Mouse (Mus musculus): ENCODE results near the gene Repin1. TPM values are rescaled to one million over a fixed set of nuclear protein-coding genes. Genes with fewer than 3 reads are reported as not detected.
A peak's percentile ranks its signal among the peaks of the same experiment; 100 is the strongest.

Gene Repin1
- total and polyA plus RNA-seq, 3 experiments, result 10.7 to 28.0 (median 12.8) TPM

GRCm38 (mm10) chr6:48600594-48600993 is 6.9 kb downstream of the Repin1 start:
- H3K4me2 ChIP-seq (ENCODE audit: insufficient read depth, low read depth, poor library complexity, severe bottlenecking), result no peak overlapping the region
- H3K9ac ChIP-seq (ENCODE audit: insufficient read depth, low read depth), result no peak overlapping the region
- in situ Hi-C loops (cut with MboI; ENCODE audit: low pct_ligation_motif_present, low pct_unique_long_range_greater_than_20kb, low sequenced_read_pairs), result no loop called here
- H3K27ac ChIP-seq (ENCODE audit: insufficient read depth, low read depth), result no peak overlapping the region
- peaks cover 9% of the 10 kb centered on the region; the same call in 1 of the 2 replicates for H3K79me2 ChIP-seq (replicated peaks; ENCODE audit: control insufficient read depth, extremely low read depth, insufficient read depth, poor library complexity, severe bottlenecking)
- no peaks in the 10 kb centered on the region for H3K27me3 ChIP-seq (replicated peaks)
- peaks cover 4 to 31% of the 10 kb centered on the region in 2 experiments; a peak in 3 of 4 replicates for H3K4me1 ChIP-seq (ENCODE audit: control insufficient read depth in 1 of 2, insufficient read depth in 2 of 2)
- peaks cover 27 to 50% of the 10 kb centered on the region in 2 experiments for H3K36me3 ChIP-seq (replicated peaks in 1 of 2; ENCODE audit: control insufficient read depth in 1 of 2, insufficient read depth in 1 of 2, low read length in 1 of 2)
- DNase-seq (ENCODE audit: extremely low read depth), result no peak
- dilution Hi-C loops (cut with MboI; ENCODE audit: extremely low pct_ligation_motif_present, extremely low pct_unique_long_range_greater_than_20kb, low sequenced_read_pairs), result no loop called here
- no peak for TF ChIP-seq CTCF (conservative IDR thresholded peaks at IDR 0.05 in 1 of 2, IDR thresholded peaks at IDR 0.05 in 1 of 2; ENCODE audit: low read depth in 2 of 2, low read length in 2 of 2)
- no peak for TF ChIP-seq USF1 (IDR thresholded peaks at IDR 0.05; ENCODE audit: low read depth, low read length)
- no peak for TF ChIP-seq CHD2 (IDR thresholded peaks at IDR 0.05; ENCODE audit: low read length)
- no peak for TF ChIP-seq KAT2A (IDR thresholded peaks at IDR 0.05; ENCODE audit: insufficient replicate concordance, low read length)
- no peak for TF ChIP-seq POLR2A (IDR thresholded peaks at IDR 0.05; ENCODE audit: low read depth, low read length)
- no peak for TF ChIP-seq SMC3 (IDR thresholded peaks at IDR 0.05; ENCODE audit: low read depth, low read length)
- no peak for TF ChIP-seq UBTF (IDR thresholded peaks at IDR 0.05; ENCODE audit: low read depth, low read length)
- TF ChIP-seq ZNF384 (IDR thresholded peaks at IDR 0.05; ENCODE audit: low read depth, low read length), result no peak
- TF ChIP-seq MEF2A (IDR thresholded peaks at IDR 0.05; ENCODE audit: borderline replicate concordance, low read depth, low read length), result no peak
- TF ChIP-seq E2F4 (IDR thresholded peaks at IDR 0.05; ENCODE audit: insufficient replicate concordance, low read depth, low read length), result no peak
- TF ChIP-seq MAX (IDR thresholded peaks at IDR 0.05; ENCODE audit: low read length), result no peak
- no peak for TF ChIP-seq BHLHE40 (IDR thresholded peaks at IDR 0.05; ENCODE audit: low read depth, low read length)
- H3K4me3 ChIP-seq (replicated peaks in 1 of 3; ENCODE audit: low read depth in 2 of 3, low read length in 2 of 3, poor library complexity in 1 of 3), result no peak overlapping the region
- H3K9me3 ChIP-seq (replicated peaks; ENCODE audit: low read length), result peaks cover 3% of the 10 kb centered on the region

- in situ Hi-C loops (cut with MboI; ENCODE audit: low pct_ligation_motif_present, low pct_unique_long_range_greater_than_20kb, low sequenced_read_pairs) (no loop called here), dilution Hi-C loops (cut with MboI; ENCODE audit: extremely low pct_ligation_motif_present, extremely low pct_unique_long_range_greater_than_20kb, low sequenced_read_pairs) (no loop called here)
- peaks cover 4 to 31% of the 10 kb centered on the region in 2 experiments; a peak in 3 of 4 replicates for H3K4me1 ChIP-seq (ENCODE audit: control insufficient read depth in 1 of 2, insufficient read depth in 2 of 2)
- H3K9ac ChIP-seq (ENCODE audit: insufficient read depth, low read depth), result peak within 1 kb of the TSS; percentile 39
- peak within 1 kb of the TSS; percentile 74 to 86 (median 82) for H3K4me3 ChIP-seq (replicated peaks in 1 of 3; ENCODE audit: low read depth in 2 of 3, low read length in 2 of 3, poor library complexity in 1 of 3)
- H3K27ac ChIP-seq (ENCODE audit: insufficient read depth, low read depth), result peak within 1 kb of the TSS; percentile 2; the same call in 1 of the 2 replicates
- H3K9me3 ChIP-seq (replicated peaks; ENCODE audit: low read length), result peaks cover 3% of the 10 kb centered on the region
- H3K27me3 ChIP-seq (replicated peaks), result no peaks in the 10 kb centered on the region
- peaks cover 3% of the 10 kb centered on the region; the same call in 1 of the 2 replicates for H3K79me2 ChIP-seq (replicated peaks; ENCODE audit: control insufficient read depth, extremely low read depth, insufficient read depth, poor library complexity, severe bottlenecking)
- H3K4me2 ChIP-seq (ENCODE audit: insufficient read depth, low read depth, poor library complexity, severe bottlenecking), result peak within 1 kb of the TSS; percentile 73
- DNase-seq (ENCODE audit: extremely low read depth), result peak; percentile 91
- H3K36me3 ChIP-seq (replicated peaks in 1 of 2; ENCODE audit: control insufficient read depth in 1 of 2, insufficient read depth in 1 of 2, low read length in 1 of 2), result peaks cover 21 to 43% of the 10 kb centered on the region in 2 experiments
- no peak for TF ChIP-seq NRF1 (IDR thresholded peaks at IDR 0.05; ENCODE audit: low read depth, low read length)
- peak; percentile 67; the same call in 1 of the 2 replicates for TF ChIP-seq TBP (conservative IDR thresholded peaks at IDR 0.05; ENCODE audit: low read depth, low read length)
- no peak for TF ChIP-seq E2F4 (IDR thresholded peaks at IDR 0.05; ENCODE audit: insufficient replicate concordance, low read depth, low read length)
- no peak for TF ChIP-seq ZKSCAN1 (IDR thresholded peaks at IDR 0.05; ENCODE audit: borderline replicate concordance, low read depth, low read length)
- peak; percentile 71 for TF ChIP-seq USF1 (IDR thresholded peaks at IDR 0.05; ENCODE audit: low read depth, low read length)
- peak; percentile 90 for TF ChIP-seq CHD2 (IDR thresholded peaks at IDR 0.05; ENCODE audit: low read length)
- peak; percentile 43; the same call in 1 of the 2 replicates for TF ChIP-seq ELF1 (IDR thresholded peaks at IDR 0.05; ENCODE audit: low read depth, low read length)
- TF ChIP-seq ZNF384 (IDR thresholded peaks at IDR 0.05; ENCODE audit: low read depth, low read length), result no peak
- TF ChIP-seq MAX (IDR thresholded peaks at IDR 0.05; ENCODE audit: low read length), result 0 out of 2 replicates have a peak, but pooled peaks have one; percentile 33
- TF ChIP-seq BHLHE40 (IDR thresholded peaks at IDR 0.05; ENCODE audit: low read depth, low read length), result no peak
- no peak for TF ChIP-seq SMC3 (IDR thresholded peaks at IDR 0.05; ENCODE audit: low read depth, low read length)
- peak; percentile 90 for TF ChIP-seq POLR2A (IDR thresholded peaks at IDR 0.05; ENCODE audit: low read depth, low read length)
- no peak for TF ChIP-seq EP300 (IDR thresholded peaks at IDR 0.05; ENCODE audit: low read length)
- no peak for TF ChIP-seq SIN3A (IDR thresholded peaks at IDR 0.05; ENCODE audit: low read length)
- TF ChIP-seq POLR2AphosphoS2 (IDR thresholded peaks at IDR 0.05; ENCODE audit: low read depth, low read length), result peak; percentile 74
- TF ChIP-seq USF2 (conservative IDR thresholded peaks at IDR 0.05; ENCODE audit: low read depth, low read length), result peak; percentile 26; the same call in 1 of the 2 replicates
- no peak for TF ChIP-seq JUN (IDR thresholded peaks at IDR 0.05; ENCODE audit: insufficient read depth, low read depth, low read length)
- TF ChIP-seq ETS1 (conservative IDR thresholded peaks at IDR 0.05; ENCODE audit: low read depth, low read length), result no peak
- TF ChIP-seq PAX5 (IDR thresholded peaks at IDR 0.05; ENCODE audit: low read length), result no peak
- no peak for TF ChIP-seq MAFK (IDR thresholded peaks at IDR 0.05; ENCODE audit: insufficient replicate concordance, low read length)
- TF ChIP-seq ZC3H11A (IDR thresholded peaks at IDR 0.05; ENCODE audit: low read depth, low read length), result no peak
- TF ChIP-seq RAD21 (IDR thresholded peaks at IDR 0.05; ENCODE audit: low read depth, low read length), result no peak
- no peak for TF ChIP-seq CTCF (conservative IDR thresholded peaks at IDR 0.05 in 1 of 2, IDR thresholded peaks at IDR 0.05 in 1 of 2; ENCODE audit: low read depth in 2 of 2, low read length in 2 of 2)
- TF ChIP-seq MAZ (IDR thresholded peaks at IDR 0.05; ENCODE audit: low read depth, low read length), result 0 out of 2 replicates have a peak, but pooled peaks have one; percentile 11
- no peak for TF ChIP-seq MYC (IDR thresholded peaks at IDR 0.05; ENCODE audit: low read depth, low read length)
- 0 out of 2 replicates have a peak, but pooled peaks have one; percentile 11 for TF ChIP-seq MXI1 (IDR thresholded peaks at IDR 0.05; ENCODE audit: low read depth, low read length)
Observed at GRCm38 (mm10) chr6:48601271-48602079, 7.8 kb downstream of the Repin1 start, which contains the start of gene Zfp775. Gene Zfp775 (plus strand): TSS chr6:48602063.
